Mouse (Mus musculus) myocyte (in vitro differentiated cells): Measurements from ENCODE around the gene Gucd1.

ENCODE experiments used
- CEBPB ChIP-seq: IDR thresholded peaks from 2 replicates; pipeline ENCODE4 v1.6.1; 2011; ENCODE audit warnings: mild to moderate bottlenecking, moderate library complexity; ENCODE audit not compliant: poor library complexity, insufficient read depth, severe bottlenecking
- E2F4 ChIP-seq: IDR thresholded peaks from one replicate; pipeline ENCODE4 v1.6.1; 2011; ENCODE audit warnings: mild to moderate bottlenecking, control low read depth, moderate library complexity; ENCODE audit not compliant: insufficient read depth
- MAX ChIP-seq: IDR thresholded peaks from one replicate; pipeline ENCODE4 v1.6.1; 2011; ENCODE audit warnings: low read depth, mild to moderate bottlenecking, control low read depth
- MYOD1 ChIP-seq, 3 experiments: IDR thresholded peaks; one replicate each; pipeline ENCODE4 v1.6.1; 2011; ENCODE audit warnings: control low read depth in 2 of 3, low read depth in 2 of 3, mild to moderate bottlenecking in 2 of 3, moderate library complexity in 1 of 3; ENCODE audit not compliant: insufficient read length in 2 of 3, control insufficient read depth in 1 of 3
- MYOG ChIP-seq, 3 experiments: IDR thresholded peaks; one replicate each; pipeline ENCODE4 v1.6.1; 2011; ENCODE audit warnings: control low read depth in 2 of 3, low read depth in 2 of 3, mild to moderate bottlenecking in 2 of 3; ENCODE audit not compliant: insufficient read length in 2 of 3, control insufficient read depth in 1 of 3, insufficient read depth in 1 of 3
- POLR2A ChIP-seq: IDR thresholded peaks from one replicate; pipeline ENCODE4 v1.6.1; 2011; ENCODE audit warnings: low read depth, mild to moderate bottlenecking, control low read depth, moderate library complexity; ENCODE audit not compliant: insufficient read length
- POLR2AphosphoS2 ChIP-seq: IDR thresholded peaks from one replicate; pipeline ENCODE4 v1.6.1; 2011; ENCODE audit warnings: low read depth, control low read depth; ENCODE audit not compliant: insufficient read length
- REST ChIP-seq: IDR thresholded peaks from one replicate; pipeline ENCODE4 v1.6.1; 2011; ENCODE audit warnings: mild to moderate bottlenecking, control low read depth, moderate library complexity; ENCODE audit not compliant: insufficient read depth, insufficient read length
- SRF ChIP-seq: IDR thresholded peaks from one replicate; pipeline ENCODE4 v1.6.1; 2011; ENCODE audit warnings: low read depth; ENCODE audit not compliant: control insufficient read depth, insufficient read length
- TCF12 ChIP-seq: IDR thresholded peaks from one replicate; pipeline ENCODE4 v1.6.1; 2011; ENCODE audit warnings: mild to moderate bottlenecking, control low read depth; ENCODE audit not compliant: poor library complexity, insufficient read depth, severe bottlenecking
- USF1 ChIP-seq: IDR thresholded peaks from one replicate; pipeline ENCODE4 v1.6.1; 2011; ENCODE audit warnings: low read depth, mild to moderate bottlenecking, control low read depth, moderate library complexity

DNA sequence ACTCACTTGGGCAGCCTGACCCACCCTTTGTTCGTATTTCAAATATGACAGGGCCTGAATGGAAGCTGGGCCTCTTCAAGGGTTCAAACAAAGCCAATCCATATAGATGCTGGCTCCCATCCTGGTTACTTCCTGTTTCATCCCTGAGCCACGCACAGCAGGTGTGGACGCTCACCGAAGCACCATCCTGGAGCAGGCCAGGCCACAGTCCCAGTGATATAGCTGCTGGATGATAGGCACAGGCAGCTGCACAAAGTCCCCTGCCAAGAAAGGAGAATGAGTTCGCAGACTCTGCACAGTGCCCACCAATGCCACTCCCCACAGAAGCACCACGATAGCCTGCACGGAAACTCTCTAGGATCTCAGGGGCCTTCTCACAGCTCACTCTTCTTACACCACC, 5.9 kb downstream of the Gucd1 start:
- TF ChIP-seq POLR2A (no peak), SRF (no peak), MAX (no peak), USF1 (no peak), POLR2AphosphoS2 (no peak), MYOD1 (IDR thresholded peaks at IDR 0.05; ENCODE audit: control insufficient read depth in 1 of 3, insufficient read length in 2 of 3, low read depth in 2 of 3) (peak; percentile 11 to 97 (median 97)), E2F4 (no peak), CEBPB (no peak), TCF12 (no peak), MYOG (IDR thresholded peaks at IDR 0.05; ENCODE audit: control insufficient read depth in 1 of 3, insufficient read depth in 1 of 3, insufficient read length in 2 of 3, low read depth in 2 of 3) (peak in 2 of 3 experiments; percentile 21 to 58), REST (no peak)
